Mouse (Mus musculus): ENCODE results near the gene Trim3.
A peak's percentile ranks its signal among the peaks of the same experiment; 100 is the strongest.

Gene Trim3

DNA sequence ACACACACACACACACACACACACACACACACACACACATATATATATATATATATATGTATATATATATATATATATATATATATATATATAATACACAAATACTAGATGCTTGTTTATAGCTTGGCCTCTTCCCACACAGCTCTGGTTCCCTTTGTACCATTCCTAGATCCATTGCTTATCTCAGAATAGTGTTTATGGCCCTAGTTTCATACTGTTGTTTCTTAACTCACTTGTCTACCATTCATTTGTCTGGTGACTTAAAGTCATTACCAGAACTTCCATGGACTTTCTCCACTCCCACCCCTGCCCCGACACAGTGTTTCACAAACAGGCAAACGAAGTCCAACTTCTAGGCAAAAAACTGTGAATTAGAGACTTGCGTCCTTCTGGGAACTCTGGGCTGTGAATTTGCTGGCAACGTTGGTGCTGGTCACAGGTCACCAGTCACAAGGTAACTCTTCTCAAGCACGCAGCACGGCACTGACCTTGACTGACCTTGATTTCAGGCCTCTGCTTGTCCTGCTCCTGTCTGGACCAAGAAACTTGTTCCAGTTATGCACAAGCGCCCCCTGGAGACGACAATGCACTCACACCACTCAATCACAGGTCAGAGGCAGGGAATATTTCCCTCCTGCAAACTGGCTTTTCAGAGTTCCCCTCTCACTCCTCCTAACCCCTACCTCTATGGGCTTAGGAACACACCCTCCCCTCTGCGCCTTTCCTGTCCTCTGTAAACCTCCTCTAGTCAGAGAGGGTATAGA lies 30.3 kb downstream of the Trim3 start:
- peak; percentile 93 to 96 for DNase-seq

DNA sequence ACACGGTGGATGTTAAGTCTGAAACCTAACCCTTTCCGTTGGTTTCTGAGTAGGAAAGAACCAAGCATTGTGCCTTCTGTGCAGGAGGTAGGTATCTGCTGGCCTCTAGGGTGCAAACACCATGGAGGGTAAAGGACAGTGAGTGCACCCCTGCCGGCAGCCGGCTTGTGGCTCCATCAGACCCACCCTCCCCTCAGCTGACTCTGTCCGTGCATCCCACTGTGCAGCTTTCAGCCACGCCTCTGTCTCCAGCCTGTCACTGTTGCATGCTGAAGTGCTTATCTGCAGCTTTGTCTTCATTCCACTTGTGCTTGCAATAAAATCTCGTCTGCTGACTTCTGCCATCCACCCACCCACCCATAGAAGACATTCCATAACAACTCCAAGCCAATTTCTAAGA lies 43.3 kb downstream of the Trim3 start:
- no peak for DNase-seq

DNA sequence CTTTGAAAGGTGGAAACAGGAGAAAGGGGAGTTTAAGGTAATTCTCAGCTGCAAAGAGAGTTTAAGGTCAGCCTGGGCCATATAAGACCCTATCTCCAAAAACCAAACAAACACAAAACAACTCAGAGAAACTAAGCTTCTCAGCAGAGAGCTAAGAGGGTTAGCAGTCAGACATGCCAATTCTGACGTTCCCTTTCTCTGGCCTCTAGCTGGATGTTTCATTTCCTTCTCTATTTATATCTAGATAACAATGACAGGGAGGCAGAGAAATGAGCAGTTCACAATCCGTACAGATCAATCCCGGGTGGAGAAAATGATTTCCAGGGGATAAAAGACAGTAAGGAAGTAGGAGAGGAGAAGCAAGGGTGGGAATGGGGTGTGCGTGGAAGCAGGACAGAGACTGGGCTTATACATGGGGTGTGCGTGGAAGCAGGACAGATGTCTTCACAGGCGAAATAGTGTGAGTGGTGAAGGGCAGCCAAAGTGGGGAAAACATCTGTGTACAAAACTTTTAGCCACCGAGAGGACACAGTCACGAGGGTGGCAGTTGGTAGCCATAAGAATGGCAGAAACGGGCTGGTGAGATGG lies 45.0 kb downstream of the Trim3 start:
- DNase-seq = no peak

DNA sequence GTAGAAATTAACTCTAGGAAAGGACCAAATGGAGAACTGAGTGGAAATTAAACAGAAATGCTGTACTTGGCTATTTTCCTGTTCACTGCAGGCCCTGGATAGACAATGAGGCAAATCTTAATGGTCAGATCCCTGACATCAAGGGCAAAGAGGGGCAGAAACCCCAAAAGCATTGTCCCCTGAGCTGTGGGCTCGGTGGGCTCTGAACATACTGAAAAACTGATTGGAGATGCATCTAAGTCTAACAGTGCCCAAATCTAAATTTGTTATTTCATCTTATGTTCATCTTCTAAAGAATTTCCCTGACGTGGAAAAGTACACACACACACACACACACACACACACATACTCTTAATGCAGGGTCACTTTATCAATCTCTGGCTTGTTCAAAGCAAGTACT lies 51.4 kb downstream of the Trim3 start:
- DNase-seq = no peak

DNA sequence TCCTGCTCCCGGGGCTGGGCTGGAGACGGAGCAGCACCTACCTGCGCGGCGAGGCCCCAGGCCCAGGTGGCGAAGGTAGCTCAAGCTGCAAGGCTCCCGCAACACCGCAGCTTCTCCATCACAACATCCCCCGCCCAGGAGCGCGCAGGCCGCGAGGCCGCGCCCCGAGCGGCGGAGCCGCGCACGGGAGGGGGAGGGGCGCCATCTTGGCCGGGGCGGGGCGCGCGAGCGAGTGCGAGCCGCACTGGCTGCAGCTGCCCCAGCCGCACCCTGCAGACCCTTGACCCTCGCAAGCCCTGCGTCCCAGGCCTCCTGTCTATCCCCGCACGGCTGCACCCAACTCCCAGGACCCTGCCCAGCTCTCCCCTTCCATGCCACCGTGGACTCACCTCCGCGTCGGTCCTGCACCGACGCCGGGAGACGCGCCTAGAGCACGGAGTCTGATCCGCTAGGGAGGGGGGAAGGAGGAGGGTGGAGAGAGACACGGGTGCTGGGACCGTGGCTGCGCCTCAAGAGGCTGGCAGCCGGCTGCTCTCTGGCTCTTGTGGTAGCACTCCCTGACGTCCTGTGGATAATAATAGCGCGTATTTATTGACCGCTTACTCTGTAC lies 52.2 kb downstream of the Trim3 start, which contains the start of gene Apbb1:
Gene Apbb1 (minus strand): TSS at position 560 of the 610 bp plus-strand sequence.
- DNase-seq = peak; percentile 65 to 86

DNA sequence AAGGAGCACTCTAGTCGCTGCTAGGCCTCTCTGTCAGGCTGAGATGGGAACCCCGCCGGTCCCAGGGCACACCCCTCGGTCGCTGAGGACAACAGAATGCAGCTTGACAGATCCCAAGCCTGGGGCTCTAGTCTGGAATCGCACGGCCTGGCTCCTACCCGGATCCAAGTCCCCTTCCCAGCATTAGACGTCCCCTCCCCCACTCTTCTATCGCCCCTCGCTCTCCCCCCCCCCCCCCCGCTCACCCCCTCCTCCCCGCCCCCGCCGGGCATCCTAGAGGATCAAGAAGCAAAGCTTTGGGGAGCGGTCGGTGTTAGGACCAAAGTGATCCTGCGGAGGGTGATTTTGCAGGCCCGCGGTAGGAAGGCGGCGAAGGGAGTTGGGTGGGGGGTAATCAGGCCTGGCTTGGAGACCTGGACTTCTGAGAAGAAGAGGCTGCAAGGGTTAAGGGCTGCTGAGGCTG lies 52.7 kb downstream of the Trim3 start:
- peak in 1 of 2 experiments; percentile 26 for DNase-seq

DNA sequence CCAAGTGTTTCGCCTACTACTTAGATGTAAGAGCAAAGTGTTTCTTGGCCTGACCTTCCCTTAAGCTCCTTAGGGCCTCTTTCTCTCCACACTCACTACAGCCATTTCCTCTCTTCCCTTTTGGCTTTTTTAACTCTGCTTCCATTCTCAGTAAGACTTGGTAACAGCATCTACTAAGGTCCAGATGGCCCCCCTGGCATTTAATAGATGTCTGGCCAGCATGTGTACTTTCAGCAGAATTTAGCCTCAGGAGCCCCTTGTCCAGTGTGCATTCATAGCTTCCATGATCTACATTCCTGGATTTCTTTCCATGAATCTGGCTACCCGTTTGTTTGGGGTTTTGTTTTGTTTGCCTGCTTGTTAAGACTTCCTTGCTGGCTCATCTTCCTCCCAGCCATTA lies 54.9 kb downstream of the Trim3 start:
- no peak for DNase-seq

DNA sequence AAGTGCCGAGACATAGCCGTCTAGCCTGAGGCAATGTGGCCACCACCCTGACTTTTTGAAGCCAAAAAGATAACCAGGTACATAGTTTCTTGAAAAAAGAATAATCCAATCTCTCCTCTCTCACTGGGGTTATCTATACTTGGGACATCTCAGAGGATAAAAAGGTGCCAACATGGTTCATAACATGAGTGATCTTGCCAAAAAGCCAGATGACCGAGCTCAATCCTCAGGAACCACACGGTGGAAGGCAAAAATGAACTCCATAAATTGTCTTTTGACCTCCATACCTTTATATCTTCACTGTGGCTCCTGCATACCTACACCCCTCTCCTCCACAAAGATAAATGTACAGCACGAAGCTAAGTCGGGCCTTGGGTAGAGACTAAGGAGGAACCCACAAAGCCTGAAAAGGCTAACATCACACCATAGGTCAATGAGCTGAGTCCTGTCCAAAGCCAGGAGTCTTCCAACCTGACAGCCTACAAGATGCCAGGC lies 55.9 kb downstream of the Trim3 start:
- DNase-seq = no peak

DNA sequence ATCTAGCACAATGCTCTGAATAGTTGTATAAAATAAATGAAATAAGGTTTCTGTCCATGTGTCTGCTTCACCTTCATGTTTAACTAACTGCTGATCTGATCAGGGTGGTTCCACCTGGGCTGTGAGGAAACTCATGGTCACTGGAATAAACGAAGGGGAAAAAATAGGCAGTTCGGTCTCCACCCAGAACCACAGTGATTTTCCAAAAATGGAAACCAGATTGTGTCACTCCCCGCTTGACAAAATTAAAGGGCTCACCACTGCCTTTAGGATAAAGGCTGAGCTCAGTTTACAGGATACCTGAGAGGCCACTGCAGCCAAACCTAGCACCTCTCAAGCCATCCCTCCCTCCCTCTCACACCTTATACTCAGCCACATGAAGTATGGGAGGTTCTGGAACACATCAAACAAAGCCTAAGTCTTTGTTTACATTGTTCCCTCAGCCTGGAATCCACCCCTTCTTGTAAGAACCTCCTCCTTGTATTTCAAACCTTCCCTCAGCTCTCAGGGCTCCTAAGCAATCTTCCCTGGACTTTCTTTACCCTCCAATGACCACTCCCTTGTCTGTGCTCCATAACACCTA lies 57.1 kb downstream of the Trim3 start:
- no peak for DNase-seq

DNA sequence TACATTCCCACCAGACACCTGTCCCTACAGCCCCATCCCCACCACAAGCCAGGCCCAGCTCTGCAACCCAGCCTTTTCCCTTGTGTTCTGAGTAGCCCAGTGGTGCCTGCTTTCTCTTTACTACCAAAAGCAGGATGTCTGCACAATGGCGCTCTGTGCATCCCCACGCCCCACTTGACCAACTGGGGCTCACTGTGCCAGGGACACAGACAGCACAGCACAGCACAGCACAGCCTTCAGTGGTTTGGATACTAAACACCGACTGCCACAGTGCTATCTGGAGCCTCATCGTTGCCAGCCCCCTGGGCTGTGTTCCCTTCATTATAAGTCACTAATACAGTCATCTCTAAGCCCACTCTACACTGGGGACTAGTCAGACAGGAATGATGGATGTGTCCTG lies 58.8 kb downstream of the Trim3 start:
- DNase-seq = no peak

DNA sequence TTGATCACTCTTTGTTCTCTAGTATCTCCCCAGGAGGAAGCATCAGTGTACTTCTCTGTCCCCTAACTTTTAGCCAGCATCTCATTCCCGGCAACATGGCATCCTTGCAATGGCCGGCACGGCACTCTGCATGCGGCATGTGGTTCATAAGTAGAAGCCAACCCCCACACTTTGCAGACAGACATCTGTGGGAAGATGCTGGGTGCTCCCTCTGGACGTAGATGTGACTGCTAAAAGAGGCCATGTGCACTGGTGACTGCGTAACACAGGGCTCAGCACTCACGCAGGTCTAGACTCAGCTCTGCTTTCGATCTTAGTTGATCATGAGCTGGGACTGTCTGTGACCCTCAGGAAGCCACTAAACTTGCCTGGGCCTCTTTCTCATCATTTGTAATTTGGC lies 60.4 kb downstream of the Trim3 start:
- DNase-seq = no peak

DNA sequence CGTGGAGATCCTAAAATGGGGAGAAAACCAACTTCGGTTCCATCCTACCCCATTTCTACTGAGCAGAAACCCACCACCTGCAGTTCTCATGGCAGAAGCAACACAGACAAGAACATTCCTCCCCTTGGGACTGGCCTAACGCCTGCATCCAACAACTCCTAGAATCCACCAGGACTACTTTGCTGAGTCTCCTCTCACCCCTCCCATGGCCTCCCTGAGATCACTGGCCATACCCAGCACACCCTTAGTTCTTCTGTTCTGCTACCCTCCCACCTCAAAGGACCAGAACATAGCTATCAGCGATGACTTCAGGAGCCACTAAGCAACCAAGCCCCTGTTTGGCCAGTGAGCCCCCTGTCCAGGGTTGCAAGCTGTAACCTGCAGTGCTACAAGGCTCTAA lies 62.6 kb downstream of the Trim3 start:
- no peak for DNase-seq

DNA sequence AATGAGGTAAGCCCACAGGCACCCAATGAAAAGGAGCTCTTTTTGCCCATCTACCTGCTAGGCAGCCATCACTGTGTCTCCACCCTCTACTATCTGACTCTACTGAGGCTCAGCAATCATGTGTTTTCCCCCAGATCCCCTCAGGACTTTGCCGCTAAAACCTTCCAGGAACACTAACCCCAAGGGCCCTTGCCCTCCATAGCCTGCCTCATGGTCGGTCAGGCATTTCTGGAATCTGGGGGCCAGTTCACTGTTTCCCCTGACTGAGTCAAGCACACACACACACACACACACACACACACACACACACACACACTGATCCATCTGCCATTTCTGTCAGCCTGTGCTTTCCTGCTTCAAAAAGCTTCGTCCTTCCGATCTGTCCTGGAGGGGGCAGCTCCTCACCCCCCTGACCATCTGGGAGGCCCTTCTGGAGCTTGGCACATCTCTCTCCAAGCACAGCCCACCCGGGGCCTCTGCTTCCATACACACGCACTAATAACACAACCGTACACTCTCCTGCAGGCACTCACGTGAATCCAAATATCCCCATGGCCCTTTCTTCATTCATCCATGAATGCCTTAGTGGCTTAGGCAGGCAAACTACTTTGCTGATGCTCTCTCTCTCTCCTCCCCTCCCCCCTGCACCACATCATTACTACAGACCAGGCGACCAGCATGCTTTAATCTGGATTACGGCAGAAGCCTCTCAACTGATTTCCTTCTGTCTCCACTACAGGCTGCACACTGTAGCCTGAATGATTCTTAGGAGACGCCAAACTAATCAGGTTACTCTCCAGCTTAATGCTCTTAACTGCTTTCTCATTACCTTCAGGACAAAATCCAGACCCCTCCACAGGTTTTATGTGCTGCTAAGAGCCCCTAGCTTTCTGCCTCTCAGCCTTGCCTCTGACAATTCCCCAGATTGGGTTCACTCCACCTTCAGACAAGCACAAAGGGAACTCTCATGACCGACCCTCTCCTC lies 63.6 kb downstream of the Trim3 start:
- DNase-seq = no peak

DNA sequence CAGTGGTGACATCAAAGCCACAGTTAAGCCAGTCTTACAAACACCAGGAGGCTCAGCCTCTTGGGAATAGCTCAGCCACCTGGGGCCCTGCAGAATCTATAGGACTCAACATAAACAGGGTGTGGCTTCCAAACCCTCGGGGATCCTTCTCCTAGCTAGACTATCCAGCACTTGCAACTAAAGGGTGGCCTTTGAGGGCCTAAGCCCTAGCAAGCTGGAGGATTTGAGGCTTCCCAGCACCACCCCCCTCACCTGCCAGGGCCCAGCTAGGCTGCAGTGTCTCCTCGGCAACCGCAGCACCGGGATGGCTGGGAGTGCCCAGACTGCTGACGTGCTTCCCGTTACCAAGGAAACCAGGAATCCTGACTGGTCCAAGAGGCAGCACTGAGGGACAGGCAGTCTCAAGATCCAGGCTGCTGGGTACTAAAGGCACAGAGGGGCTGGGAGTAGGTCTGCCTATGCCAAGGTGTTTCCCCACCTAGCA lies 64.3 kb downstream of the Trim3 start:
- DNase-seq = peak; percentile 30 to 32

DNA sequence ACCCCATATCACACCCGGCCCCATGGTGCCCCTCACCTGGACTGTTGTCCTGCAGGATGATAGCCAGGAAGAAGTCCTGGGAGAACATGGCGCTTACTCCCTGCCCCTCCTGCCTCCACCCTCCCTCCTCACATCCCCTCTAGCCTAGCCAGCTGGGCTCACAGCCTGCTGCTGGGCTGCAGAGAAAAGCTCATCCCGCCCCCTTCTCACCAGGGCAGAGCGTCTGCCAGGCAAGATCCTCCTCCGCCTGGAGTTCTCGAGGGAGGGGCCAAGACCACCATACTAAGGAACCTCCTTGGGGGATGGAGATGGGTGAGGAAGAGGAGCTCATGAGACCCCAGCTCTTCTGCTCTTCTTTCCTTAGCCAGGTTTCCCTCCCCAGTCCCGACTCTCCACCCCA lies 64.8 kb downstream of the Trim3 start:
- DNase-seq = no peak

DNA sequence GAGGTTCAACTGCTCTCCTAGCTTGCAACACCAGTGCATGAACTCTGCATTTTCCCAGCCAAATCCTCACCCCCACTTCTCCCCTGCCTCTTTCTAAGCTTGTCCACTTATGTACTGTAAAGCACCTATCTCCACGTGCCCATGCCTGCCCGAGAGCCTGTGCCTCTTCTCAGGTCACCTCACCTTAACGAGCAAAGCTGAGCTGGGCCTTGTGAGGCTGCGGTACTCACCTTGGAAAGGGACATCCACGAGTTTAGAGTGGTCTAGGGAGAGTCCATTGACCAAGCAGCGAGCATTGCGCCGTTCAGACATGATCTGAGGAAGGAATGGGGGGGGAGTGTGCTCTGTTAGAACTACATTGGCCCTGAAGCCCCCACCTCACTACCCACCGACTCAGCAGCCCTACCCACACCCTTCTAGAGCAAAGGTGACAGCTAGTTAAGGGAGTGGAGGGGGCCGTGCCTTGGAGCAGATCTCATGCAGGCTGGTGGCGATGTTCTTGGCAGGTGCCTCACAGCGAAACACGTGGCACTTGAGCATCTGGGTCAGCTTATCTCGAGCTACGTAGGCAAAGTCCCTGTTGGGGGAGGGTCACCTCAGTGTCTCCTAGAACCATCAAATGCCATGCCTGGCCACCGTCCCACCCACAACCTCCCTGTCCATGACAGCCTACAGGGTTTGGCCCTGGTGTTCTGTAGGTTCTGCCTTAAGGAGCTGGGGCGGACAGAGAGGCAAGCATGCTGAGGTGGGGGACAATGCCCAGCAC lies 68.1 kb downstream of the Trim3 start:
- no peak for DNase-seq

DNA sequence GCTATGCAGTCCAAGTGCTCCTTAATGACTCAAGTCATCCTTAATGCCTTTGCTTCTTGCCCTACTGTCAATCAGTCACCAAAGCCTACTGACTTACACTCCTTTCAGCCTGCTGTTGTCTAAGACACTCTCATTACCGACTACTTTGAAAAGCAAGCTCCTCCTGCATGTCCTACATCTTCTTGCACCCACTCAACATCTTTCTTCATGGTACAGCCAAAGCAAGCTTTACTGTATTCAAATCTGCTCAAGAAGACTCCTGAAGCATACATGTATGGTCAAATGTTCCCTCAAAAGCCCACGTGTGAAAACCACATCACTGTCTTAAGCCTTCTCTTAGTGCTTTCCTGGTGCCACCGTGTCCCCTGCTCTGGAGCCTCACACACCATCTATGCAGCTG lies 70.0 kb downstream of the Trim3 start:
- DNase-seq = no peak

DNA sequence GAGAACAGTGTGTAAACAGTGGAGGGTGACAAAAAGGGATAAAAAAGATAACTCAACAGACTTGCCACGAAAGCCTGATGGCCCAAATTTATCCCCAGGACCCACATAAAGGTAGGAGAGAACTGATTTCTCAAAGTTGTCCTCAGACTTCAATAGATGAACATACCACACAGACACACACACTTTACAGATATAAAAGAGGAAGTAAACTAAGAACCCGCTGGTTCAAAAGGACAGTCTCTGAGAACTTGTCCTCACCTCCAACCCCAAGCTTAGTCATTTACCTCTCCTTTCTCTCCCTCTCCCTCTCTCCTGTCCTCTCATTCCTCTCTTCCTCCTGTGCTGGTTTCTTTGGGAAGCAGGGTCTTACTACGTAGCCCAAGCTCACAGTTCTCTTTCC lies 71.1 kb downstream of the Trim3 start:
- DNase-seq = no peak

DNA sequence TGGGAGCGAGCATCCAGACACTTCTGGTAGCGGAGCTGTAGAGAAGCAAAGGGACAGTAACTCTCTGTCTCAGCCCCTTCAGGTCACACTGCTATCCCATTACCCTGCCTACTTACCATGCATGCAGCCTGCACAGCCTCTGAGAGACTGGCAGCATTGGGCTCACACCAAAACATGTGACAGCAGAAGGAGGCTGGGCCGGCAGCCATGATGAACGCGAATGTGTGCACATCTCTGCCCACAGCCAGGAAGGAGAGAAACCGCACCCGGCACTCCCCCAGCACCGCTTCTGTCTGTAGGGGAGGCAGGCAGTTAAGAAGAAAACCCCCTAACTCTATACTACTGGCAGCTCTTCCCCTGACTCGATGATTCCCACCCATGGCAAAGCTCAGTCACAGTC lies 74.4 kb downstream of the Trim3 start:
- no peak for DNase-seq

DNA sequence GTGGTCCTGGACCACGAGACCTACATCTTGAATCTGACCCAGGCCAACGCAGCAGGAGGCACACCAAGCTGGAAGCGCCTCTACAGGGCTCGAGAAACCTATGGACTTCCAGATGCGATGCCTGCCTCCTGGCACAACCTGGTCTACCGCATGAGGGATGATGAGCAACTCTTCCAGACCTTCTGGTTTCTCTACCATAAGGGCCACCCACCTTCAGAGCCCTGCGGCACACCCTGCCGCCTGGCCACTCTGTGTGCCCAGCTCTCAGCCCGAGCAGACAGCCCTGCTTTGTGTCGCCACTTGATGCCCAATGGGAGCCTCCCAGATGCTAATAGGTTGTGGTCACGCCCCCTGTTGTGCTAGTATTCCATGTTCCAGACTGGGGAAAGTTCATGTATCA lies 75.7 kb downstream of the Trim3 start:
- DNase-seq = no peak

DNA sequence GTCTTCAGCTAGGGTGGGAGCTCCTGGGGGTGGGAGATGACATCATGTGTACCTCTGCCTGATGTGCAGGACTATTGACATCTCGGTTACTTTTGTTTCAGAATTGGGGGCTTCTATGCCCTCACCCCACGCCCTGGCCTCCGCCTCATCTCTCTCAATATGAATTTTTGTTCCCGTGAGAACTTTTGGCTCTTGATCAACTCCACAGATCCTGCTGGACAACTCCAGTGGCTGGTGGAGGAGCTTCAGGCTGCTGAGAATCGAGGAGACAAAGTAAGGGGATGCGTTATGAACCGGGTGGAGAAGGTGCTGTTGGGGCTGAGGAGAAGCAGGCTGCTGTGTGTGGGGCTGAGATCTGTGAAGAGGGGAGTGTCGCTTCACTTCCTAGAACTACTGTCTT lies 77.0 kb downstream of the Trim3 start:
- DNase-seq = no peak

All from kidney, postnatal 36 days (tissue).